Mouse (Mus musculus) testis, adult 2 months (tissue): ENCODE measurements around the gene Iqsec1. TPM values are rescaled to one million over a fixed set of nuclear protein-coding genes. Genes with fewer than 3 reads are reported as not detected.
A peak's percentile ranks its signal among the peaks of the same experiment; 100 is the strongest.

Experiments used
- H3K27ac ChIP-seq: fragments of 200-500 bp; 2 replicates; pipeline ENCODE4 v1.5.1; 2012; ENCODE audit warnings: low read depth, low read length; ENCODE audit not compliant: control insufficient read depth, insufficient read depth
- H3K27me3 ChIP-seq: fragments of 200-500 bp; 2 replicates; pipeline ENCODE4 v1.6.1; 2012; ENCODE audit warnings: mild to moderate bottlenecking, low read length, moderate library complexity; ENCODE audit not compliant: control insufficient read depth, insufficient read depth
- H3K36me3 ChIP-seq: fragments of 200-500 bp; 2 replicates; pipeline ENCODE4 v1.6.1; 2012; ENCODE audit warnings: mild to moderate bottlenecking, low read length; ENCODE audit not compliant: control insufficient read depth, insufficient read depth
- H3K4me1 ChIP-seq: fragments of 200-500 bp; 2 replicates; pipeline ENCODE4 v1.6.1; 2012; ENCODE audit warnings: low read length; ENCODE audit not compliant: control insufficient read depth, insufficient read depth
- H3K4me3 ChIP-seq: fragments of 200-500 bp; 2 replicates; pipeline ENCODE4 v1.5.1; 2012; ENCODE audit warnings: low read depth, mild to moderate bottlenecking, low read length, moderate library complexity, mixed read lengths; ENCODE audit not compliant: control insufficient read depth
- CTCF ChIP-seq: fragments of 200-500 bp; IDR thresholded peaks from 2 replicates; pipeline ENCODE4 v1.5.1; 2012; ENCODE audit warnings: low read depth, mild to moderate bottlenecking, inconsistent platforms, low read length, moderate library complexity; ENCODE audit not compliant: control insufficient read depth, insufficient read depth, insufficient replicate concordance
- POLR2A ChIP-seq: fragments of 200-500 bp; IDR thresholded peaks from 2 replicates; pipeline ENCODE4 v1.6.1; 2012; ENCODE audit warnings: low read depth, mild to moderate bottlenecking, inconsistent platforms, low read length, moderate library complexity; ENCODE audit not compliant: control insufficient read depth
- polyA plus RNA-seq: library from polyadenylated mRNA; depleted of rRNA; stranded (reverse); fragments of >200 nt; gene quantifications from 2 replicates; pipeline ENCODE4 v1.2.3, GENCODE M21; 2012

Gene Iqsec1
- polyA plus RNA-seq, 1 experiment: 47.2 TPM

DNA sequence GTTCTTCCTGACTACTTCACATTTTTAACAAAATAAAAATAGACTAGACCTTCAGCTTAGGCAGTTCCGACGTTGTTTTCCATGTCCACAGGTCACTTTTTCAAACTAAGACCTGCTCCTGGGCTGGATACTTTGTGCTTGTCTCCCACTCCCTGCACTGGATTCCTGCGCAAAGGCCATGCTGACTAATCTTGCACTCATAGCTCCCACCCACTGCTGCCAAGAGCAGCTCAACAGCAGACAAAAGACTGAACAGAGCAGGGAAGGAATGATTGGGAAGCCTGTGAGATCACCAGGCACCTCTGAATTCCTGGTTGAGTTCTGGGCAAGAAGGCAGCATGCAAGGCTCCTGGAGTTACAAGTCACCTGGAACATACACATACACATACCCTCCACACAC, 8.5 kb upstream of the Iqsec1 start:
- no peak overlapping the region for H3K27ac ChIP-seq
- peaks cover 3% of the 10 kb centered on the region for H3K4me1 ChIP-seq
- no peak overlapping the region for H3K4me3 ChIP-seq
- TF ChIP-seq POLR2A: no peak
- no peak for TF ChIP-seq CTCF
- no peaks in the 10 kb centered on the region for H3K27me3 ChIP-seq
- H3K36me3 ChIP-seq: no peaks in the 10 kb centered on the region

DNA sequence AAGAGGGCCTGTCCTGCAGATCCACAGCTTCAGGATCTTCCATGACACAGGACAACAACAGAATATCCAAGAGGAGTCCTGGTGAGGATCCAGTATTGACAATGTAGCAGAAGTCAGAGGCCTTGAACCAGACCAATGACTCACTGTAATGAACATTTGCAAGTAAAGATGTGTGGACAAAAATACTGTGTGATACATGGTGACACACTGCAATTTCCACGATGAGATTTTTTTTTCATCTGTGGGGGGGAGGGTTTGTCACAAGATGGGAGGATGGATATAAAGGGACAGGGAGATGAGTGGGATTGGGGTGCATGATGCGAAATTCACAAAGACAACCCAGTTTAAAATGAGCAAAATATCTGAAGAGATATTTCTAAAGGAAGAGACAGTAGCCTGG, 7.7 kb upstream of the Iqsec1 start:
- Histone ChIP-seq H3K27ac (no peak overlapping the region), H3K4me1 (peaks cover 3% of the 10 kb centered on the region), H3K4me3 (no peak overlapping the region), H3K36me3 (no peaks in the 10 kb centered on the region), H3K27me3 (no peaks in the 10 kb centered on the region)
- TF ChIP-seq POLR2A (no peak), CTCF (no peak)

DNA sequence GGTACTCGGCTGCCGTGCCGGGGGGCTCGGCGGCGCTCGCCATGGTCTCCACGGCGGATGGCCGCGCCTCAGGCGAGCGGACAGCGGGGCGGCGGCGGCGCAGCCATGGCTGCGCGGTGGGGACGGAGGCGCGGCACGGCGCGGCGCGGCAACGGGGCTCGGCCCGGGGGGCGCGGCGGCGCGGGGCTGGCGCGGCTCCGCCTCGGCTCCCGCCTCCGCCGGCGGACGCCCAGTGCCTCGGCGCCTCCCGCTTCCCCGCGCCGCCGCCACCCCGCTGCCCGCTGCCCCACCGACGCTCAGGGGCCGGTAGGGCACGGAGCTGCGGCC, 223 bp downstream of the Iqsec1 start:
- Histone ChIP-seq H3K36me3 (no peaks in the 10 kb centered on the region), H3K4me3 (peak overlapping the region; percentile 80), H3K27ac (no peak overlapping the region), H3K4me1 (peaks cover 8% of the 10 kb centered on the region), H3K27me3 (no peaks in the 10 kb centered on the region; the same call in 1 of the 2 replicates)
- TF ChIP-seq CTCF: no peak

- H3K4me1 ChIP-seq: peaks cover 8% of the 10 kb centered on the region
- H3K36me3 ChIP-seq: no peaks in the 10 kb centered on the region
- TF ChIP-seq CTCF: no peak
- H3K27me3 ChIP-seq: no peaks in the 10 kb centered on the region; the same call in 1 of the 2 replicates
- H3K27ac ChIP-seq: peak overlapping the region; percentile 19; the same call in 1 of the 2 replicates
- H3K4me3 ChIP-seq: peak overlapping the region; percentile 80
These were observed 755 bp downstream of the Iqsec1 start for GRCm38 (mm10) chr6:90987561-90988298.

GRCm38 (mm10) chr6:90984101-90984500, 4.4 kb downstream of the Iqsec1 start:
- H3K4me1 ChIP-seq: peaks cover 8% of the 10 kb centered on the region
- TF ChIP-seq CTCF (no peak), POLR2A (no peak)
- H3K36me3 ChIP-seq: no peaks in the 10 kb centered on the region
- no peaks in the 10 kb centered on the region for H3K27me3 ChIP-seq
- no peak overlapping the region for H3K4me3 ChIP-seq
- no peak overlapping the region for H3K27ac ChIP-seq

GRCm38 (mm10) chr6:90974279-90974678, 14.2 kb downstream of the Iqsec1 start:
- TF ChIP-seq CTCF: no peak
- no peak for TF ChIP-seq POLR2A
- Histone ChIP-seq H3K27me3 (no peaks in the 10 kb centered on the region), H3K27ac (no peak overlapping the region), H3K4me3 (peak overlapping the region; percentile 15; the same call in 1 of the 2 replicates), H3K36me3 (no peaks in the 10 kb centered on the region), H3K4me1 (no peaks in the 10 kb centered on the region)

- Histone ChIP-seq H3K36me3 (no peaks in the 10 kb centered on the region), H3K4me1 (no peaks in the 10 kb centered on the region), H3K4me3 (no peak overlapping the region), H3K27ac (no peak overlapping the region), H3K27me3 (no peaks in the 10 kb centered on the region)
- TF ChIP-seq CTCF: no peak
- TF ChIP-seq POLR2A: no peak
These were observed 19.1 kb downstream of the Iqsec1 start for GRCm38 (mm10) chr6:90969341-90969871.
